Mouse (Mus musculus) forebrain, embryonic 14.5 days (tissue): ENCODE measurements around the gene Bbs9. TPM values are rescaled to one million over a fixed set of nuclear protein-coding genes. Genes with fewer than 3 reads are reported as not detected.
"Not testable (repeated sequence)": the region's sequence is repeated elsewhere in the genome, so short reads cannot be mapped to it uniquely, and the experiment has no call there.

Experiments
- ATAC-seq: fragments of 200-750 bp; cut with Nextera tagmentation; 2 replicates; pipeline ENCODE4 v1.8.0; 2017; ENCODE audit warnings: mild to moderate bottlenecking, moderate library complexity
- DNase-seq: peaks from one replicate; pipeline ENCODE4 v3.0.0-alpha.2; 2015; ENCODE audit warnings: low spot score
- H3K27ac ChIP-seq: fragments of 300-500 bp; sonication (generic); 2 replicates; pipeline ENCODE4 v1.5.1; 2014; ENCODE audit warnings: low read depth, mild to moderate bottlenecking, control low read depth, low read length, moderate library complexity
- H3K27me3 ChIP-seq: fragments of 300-500 bp; sonication (generic); replicated peaks from 2 replicates; pipeline ENCODE4 v1.6.1; 2014; ENCODE audit warnings: low read length, control low read depth, mixed read lengths; ENCODE audit not compliant: control insufficient read depth, insufficient read depth
- H3K36me3 ChIP-seq: fragments of 300-500 bp; sonication (generic); 2 replicates; pipeline ENCODE4 v1.6.1; 2014; ENCODE audit warnings: low read length, control low read depth; ENCODE audit not compliant: control insufficient read depth, insufficient read depth
- H3K4me1 ChIP-seq: fragments of 300-500 bp; sonication (generic); 2 replicates; pipeline ENCODE4 v1.6.1; 2014; ENCODE audit warnings: antibody characterized with exemption, low read length, control low read depth; ENCODE audit not compliant: control insufficient read depth, insufficient read depth
- H3K4me2 ChIP-seq: fragments of 300-500 bp; sonication (generic); 2 replicates; pipeline ENCODE4 v1.6.1; 2014; ENCODE audit warnings: mild to moderate bottlenecking, control low read depth, low read length
- H3K4me3 ChIP-seq: fragments of 300-500 bp; sonication (generic); 2 replicates; pipeline ENCODE4 v1.5.1; 2014; ENCODE audit warnings: low read depth, low read length, control low read depth
- H3K9ac ChIP-seq: fragments of 300-500 bp; sonication (generic); 2 replicates; pipeline ENCODE4 v1.6.1; 2014; ENCODE audit warnings: mild to moderate bottlenecking, low read length, control low read depth, moderate library complexity
- H3K9me3 ChIP-seq: fragments of 300-500 bp; sonication (generic); replicated peaks from 2 replicates; pipeline ENCODE4 v1.6.1; 2016; ENCODE audit warnings: low read length, control low read depth, mixed read lengths; ENCODE audit not compliant: control insufficient read depth
- WGBS: fragments of 180-500 bp; shearing (Covaris S2); extraction: QIAGEN DNeasy Blood & Tissue Kit; methylation state at CpG from one replicate; pipeline ENCODE4 v1.1.7; 2014; 5-methylcytosine and 5-hydroxymethylcytosine counted together
- polyA plus RNA-seq: library from polyadenylated mRNA; unstranded; fragments of >200 nt; fragmentation: Nextera tagmentation; extraction: Ambion mirVana; gene quantifications from 2 replicates; pipeline ENCODE4 v1.2.1, GENCODE M21; 2014

Bbs9 gene
- polyA plus RNA-seq, 1 experiment from 2014 or later = 18.1 TPM

DNA sequence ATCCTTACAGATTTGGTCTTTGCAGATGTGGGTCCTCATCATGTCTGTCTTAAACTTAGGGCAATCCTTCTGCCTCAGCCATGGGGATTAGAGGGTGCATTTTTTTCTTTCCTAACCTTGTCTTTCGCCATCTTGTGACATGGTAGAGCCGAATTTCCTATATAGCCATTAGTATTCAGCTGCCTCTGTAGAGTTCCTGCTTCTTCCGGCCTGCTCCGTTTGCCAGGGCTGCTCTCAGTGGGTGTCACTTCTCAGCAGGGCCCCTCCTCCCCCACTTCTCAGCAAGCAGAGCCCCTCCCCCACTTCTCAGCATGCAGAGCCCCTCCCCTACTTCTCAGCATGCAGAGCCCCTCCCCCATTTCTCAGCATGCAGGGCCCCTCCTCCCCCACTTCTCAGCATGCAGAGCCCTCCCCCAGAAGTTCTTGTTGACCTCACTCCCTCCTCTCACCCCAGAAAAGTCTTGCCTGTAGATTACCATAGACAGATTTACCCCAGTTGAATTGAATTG, 362.2 kb downstream of the Bbs9 start:
- no peaks in the 10 kb centered on the region for H3K27me3 ChIP-seq
- H3K36me3 ChIP-seq = no peaks in the 10 kb centered on the region
- H3K9ac ChIP-seq = no peak overlapping the region
- H3K27ac ChIP-seq = no peak overlapping the region
- no peak overlapping the region for H3K4me2 ChIP-seq
- H3K4me1 ChIP-seq = 0 out of 2 replicates have a peak, but pooled peaks cover 3% of the 10 kb centered on the region
- ATAC-seq (peak; percentile 26; the same call in 1 of the 2 replicates), DNase-seq (no peak)
- WGBS = 19% methylated on average over 4 of the region's 4 CpGs
- no peaks in the 10 kb centered on the region for H3K9me3 ChIP-seq
- H3K4me3 ChIP-seq = no peak overlapping the region

DNA sequence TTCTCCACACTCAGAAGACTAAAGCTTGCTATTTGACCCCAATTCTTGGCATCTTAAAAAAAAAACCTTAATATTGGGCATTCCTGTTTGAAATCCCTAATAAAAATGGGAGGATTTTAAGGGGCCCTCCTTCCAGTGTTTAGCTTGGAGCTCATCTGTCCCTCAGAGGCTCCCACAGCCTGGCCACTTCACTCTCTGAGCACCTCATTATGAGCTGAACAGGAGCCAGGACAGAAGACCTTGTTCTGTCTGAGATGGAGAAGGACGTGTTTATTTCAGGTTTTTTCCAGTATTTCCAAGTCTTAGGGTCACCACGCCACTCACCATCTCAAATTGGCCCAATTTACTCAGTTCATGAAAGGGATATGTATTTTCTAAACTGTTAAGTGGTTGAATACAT, 370.5 kb downstream of the Bbs9 start:
- H3K9me3 ChIP-seq = no peaks in the 10 kb centered on the region
- DNase-seq (no peak), ATAC-seq (no peak)
- 87% methylated on average over 2 of the region's 2 CpGs for WGBS
- no peak overlapping the region for H3K4me2 ChIP-seq
- no peaks in the 10 kb centered on the region for H3K36me3 ChIP-seq
- H3K9ac ChIP-seq = no peak overlapping the region
- H3K4me1 ChIP-seq = no peaks in the 10 kb centered on the region
- H3K4me3 ChIP-seq = no peak overlapping the region
- H3K27ac ChIP-seq = no peak overlapping the region
- no peaks in the 10 kb centered on the region for H3K27me3 ChIP-seq

DNA sequence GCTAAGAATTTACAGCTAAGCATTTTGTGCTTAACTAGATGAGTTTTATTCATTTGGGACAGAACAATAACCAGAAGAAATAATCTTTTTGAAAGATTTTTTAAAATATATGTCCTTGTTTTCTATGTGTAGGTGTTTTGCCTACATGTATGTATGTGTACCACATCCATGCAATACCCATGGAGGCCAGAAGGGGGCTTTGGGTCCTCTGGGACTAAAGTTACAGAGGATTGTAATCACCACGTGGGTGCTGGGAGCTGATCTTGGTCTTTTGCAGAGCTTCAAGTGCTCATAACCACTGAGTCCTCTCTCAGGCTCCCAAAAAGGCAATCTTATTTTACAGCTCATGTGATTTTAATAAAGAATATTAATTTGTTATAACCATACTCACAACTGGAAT, 371.3 kb downstream of the Bbs9 start:
- H3K4me2 ChIP-seq = no peak overlapping the region
- no peaks in the 10 kb centered on the region for H3K4me1 ChIP-seq
- H3K4me3 ChIP-seq = no peak overlapping the region
- no peaks in the 10 kb centered on the region for H3K9me3 ChIP-seq
- H3K27me3 ChIP-seq = no peaks in the 10 kb centered on the region
- H3K9ac ChIP-seq = no peak overlapping the region
- no peak for DNase-seq
- WGBS = 75% methylated on average over 1 of the region's 1 CpGs
- no peak overlapping the region for H3K27ac ChIP-seq
- no peak for ATAC-seq
- no peaks in the 10 kb centered on the region for H3K36me3 ChIP-seq

- ATAC-seq = peak; percentile 76
- H3K36me3 ChIP-seq = no peaks in the 10 kb centered on the region
- H3K4me1 ChIP-seq = no peaks in the 10 kb centered on the region
- peak; percentile 53 for DNase-seq
- 0 out of 2 replicates have a peak overlapping the region, but pooled peaks have one; percentile 41 for H3K27ac ChIP-seq
- H3K9ac ChIP-seq = no peak overlapping the region
- H3K4me2 ChIP-seq = no peak overlapping the region
- H3K27me3 ChIP-seq = no peaks in the 10 kb centered on the region
- H3K4me3 ChIP-seq = no peak overlapping the region
- H3K9me3 ChIP-seq = no peaks in the 10 kb centered on the region
- 71% methylated on average over 3 of the region's 3 CpGs for WGBS
Measured at GRCm38 (mm10) chr9:22848800-22849199, 373.3 kb downstream of the Bbs9 start.

GRCm38 (mm10) chr9:22849212-22849611, 373.7 kb downstream of the Bbs9 start:
- Histone ChIP-seq H3K4me1 (no peaks in the 10 kb centered on the region), H3K4me2 (no peak overlapping the region), H3K9ac (no peak overlapping the region), H3K27ac (peak overlapping the region; percentile 41; the same call in 1 of the 2 replicates), H3K4me3 (no peak overlapping the region), H3K9me3 (no peaks in the 10 kb centered on the region), H3K36me3 (no peaks in the 10 kb centered on the region), H3K27me3 (no peaks in the 10 kb centered on the region)
- WGBS = 63% methylated on average over 4 of the region's 4 CpGs
- no peak for DNase-seq
- peak; percentile 63 for ATAC-seq

DNA sequence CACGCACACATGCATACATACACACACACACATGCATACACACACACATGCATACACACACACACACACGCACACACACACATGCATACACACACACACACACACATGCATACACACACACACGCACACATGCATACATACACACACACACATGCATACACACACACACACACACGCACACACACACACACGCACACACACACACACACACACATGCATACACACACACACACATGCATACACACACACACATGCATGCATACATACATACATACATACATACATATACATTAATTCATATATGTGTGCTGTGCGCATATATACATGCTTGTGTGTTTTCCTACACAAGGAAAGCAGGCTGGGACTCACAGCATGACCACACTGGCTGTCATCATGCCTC, 393.6 kb downstream of the Bbs9 start:
- not testable (repeated sequence) for DNase-seq, H3K27ac ChIP-seq, H3K36me3 ChIP-seq, H3K4me2 ChIP-seq, H3K9me3 ChIP-seq, H3K4me3 ChIP-seq, H3K4me1 ChIP-seq, ATAC-seq, H3K9ac ChIP-seq, H3K27me3 ChIP-seq
- 84% methylated on average over 5 of the region's 6 CpGs for WGBS

- Histone ChIP-seq H3K4me2 (no peak overlapping the region), H3K4me3 (no peak overlapping the region), H3K36me3 (no peaks in the 10 kb centered on the region), H3K9me3 (no peaks in the 10 kb centered on the region), H3K9ac (no peak overlapping the region), H3K27me3 (no peaks in the 10 kb centered on the region), H3K4me1 (no peaks in the 10 kb centered on the region), H3K27ac (no peak overlapping the region)
- DNase-seq (peak; percentile 44), ATAC-seq (no peak)
- WGBS = 41% methylated on average over 3 of the region's 3 CpGs
Measured at GRCm38 (mm10) chr9:22870661-22871060, 395.1 kb downstream of the Bbs9 start.

DNA sequence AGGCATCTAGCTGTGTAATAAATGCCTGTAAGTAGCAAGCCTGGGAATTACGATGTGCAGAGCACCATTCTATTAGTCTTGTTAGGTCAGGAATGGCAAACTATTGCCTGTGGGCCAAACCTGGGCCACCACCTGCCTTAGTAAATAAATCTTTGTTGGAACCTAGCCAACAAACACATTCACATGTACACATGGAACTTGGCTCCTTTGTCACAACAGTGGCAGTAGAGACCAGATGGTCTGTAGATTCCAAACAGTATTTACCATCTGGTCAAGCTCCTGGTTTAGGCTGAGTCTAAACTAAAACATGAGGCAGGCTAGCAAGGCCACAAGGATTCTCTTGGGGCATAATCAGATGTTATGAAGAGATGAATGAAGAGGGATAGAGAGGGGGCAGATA, 399.7 kb downstream of the Bbs9 start:
- ATAC-seq = peak; percentile 87
- no peaks in the 10 kb centered on the region for H3K36me3 ChIP-seq
- 50% methylated on average over 1 of the region's 1 CpGs for WGBS
- no peak overlapping the region for H3K4me3 ChIP-seq
- no peak overlapping the region; the same call in 1 of the 2 replicates for H3K27ac ChIP-seq
- H3K4me1 ChIP-seq = peaks cover 3% of the 10 kb centered on the region; the same call in 1 of the 2 replicates
- no peak overlapping the region for H3K9ac ChIP-seq
- no peaks in the 10 kb centered on the region for H3K9me3 ChIP-seq
- no peak overlapping the region for H3K4me2 ChIP-seq
- peak; percentile 88 for DNase-seq
- H3K27me3 ChIP-seq = no peaks in the 10 kb centered on the region

DNA sequence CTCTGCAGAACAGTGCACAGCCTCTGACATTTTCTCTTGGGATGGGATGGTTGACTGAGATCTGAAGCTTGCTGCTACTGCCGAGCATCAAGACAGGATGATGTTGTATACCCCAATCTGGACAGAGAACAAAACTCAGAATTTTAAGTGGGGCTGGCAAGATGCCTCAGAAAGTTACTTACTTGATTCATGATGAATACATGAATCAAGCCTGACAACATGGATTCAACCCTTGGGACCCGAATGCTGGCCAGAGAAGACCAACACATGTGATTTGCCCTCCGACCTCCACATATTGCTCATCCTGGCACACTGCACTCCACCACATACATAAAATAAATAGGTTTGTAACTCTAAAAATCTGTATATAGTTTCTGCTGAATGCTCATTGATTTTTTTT, 403.8 kb downstream of the Bbs9 start:
- Histone ChIP-seq H3K36me3 (no peaks in the 10 kb centered on the region), H3K27me3 (no peaks in the 10 kb centered on the region), H3K4me2 (no peak overlapping the region), H3K4me3 (no peak overlapping the region), H3K4me1 (peaks cover 3% of the 10 kb centered on the region; the same call in 1 of the 2 replicates), H3K9me3 (no peaks in the 10 kb centered on the region), H3K9ac (no peak overlapping the region), H3K27ac (no peak overlapping the region)
- 87% methylated on average over 3 of the region's 3 CpGs for WGBS
- ATAC-seq (no peak), DNase-seq (no peak)
